Mouse (Mus musculus) T-helper 2 cell (primary cell): Measurements from ENCODE around the gene Olfr850.

Experiments
- in situ Hi-C: fragments of 300-600 bp; cut with MboI, MseI; formaldehyde crosslinking; loops from one replicate; pipeline ENCODE4 v1.15.1; 2025; ENCODE audit warnings: high pct_unique_total_duplicates

The Olfr850 gene

DNA sequence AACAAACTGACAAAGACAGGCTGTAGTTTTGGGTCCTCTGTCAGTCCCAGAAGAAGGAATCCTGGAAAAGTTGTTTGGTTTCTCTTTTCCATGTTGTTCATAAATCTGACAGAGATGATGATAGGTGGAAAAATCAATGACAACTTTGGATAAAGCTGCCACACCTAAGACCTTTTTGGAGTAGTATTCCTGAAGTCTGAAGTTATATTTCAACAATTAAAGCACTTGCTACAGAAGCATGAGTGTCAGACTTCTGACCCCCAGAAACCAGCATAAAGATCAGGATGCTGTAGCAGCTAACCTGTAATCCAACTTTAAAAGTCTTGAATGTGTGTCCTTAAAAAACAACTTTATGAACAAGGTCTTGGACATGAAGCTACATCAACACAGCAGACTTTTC is at the start of gene Olfr850:
Olfr850 (minus strand) TSS at position 101 of the 400 bp plus-strand sequence.
- in situ Hi-C loops = no loop called here

GRCm38 (mm10) chr9:19492995-19493394 is 14.9 kb upstream of the Olfr850 start, which contains the start of gene Olfr851:
TSS of gene Olfr851 (plus strand) at chr9:19493295.
- in situ Hi-C loops = no loop called here

DNA sequence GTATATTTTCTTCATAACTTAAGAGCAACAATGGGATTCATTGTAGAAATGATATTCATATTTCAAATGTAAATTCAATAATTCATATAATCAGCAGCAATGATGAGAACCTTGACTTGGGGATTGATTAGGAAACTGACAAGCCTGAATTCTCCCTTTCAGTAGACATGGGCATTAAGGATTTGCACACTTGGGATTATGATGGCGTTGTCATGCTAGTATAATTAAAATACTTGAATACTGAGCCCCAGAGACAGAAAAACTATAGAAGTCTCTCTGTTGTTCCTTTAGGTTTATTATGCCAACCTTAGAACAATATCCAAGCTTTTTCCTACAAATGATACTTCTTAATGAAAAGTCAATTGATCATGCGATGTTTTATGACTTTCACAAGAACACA is 38.1 kb downstream of the Olfr850 start, which contains the start of gene Olfr849:
Olfr849 (plus strand) TSS at position 301 of the 400 bp plus-strand sequence.
- in situ Hi-C loops = no loop called here
